Mouse (Mus musculus) kidney, embryonic 15.5 days (tissue): ENCODE measurements around the gene Apon. TPM values are rescaled to one million over a fixed set of nuclear protein-coding genes. Genes with fewer than 3 reads are reported as not detected.
"Not testable (repeated sequence)": the region's sequence is repeated elsewhere in the genome, so short reads cannot be mapped to it uniquely, and the experiment has no call there.

Experiments
- ATAC-seq: fragments of 200-750 bp; cut with Nextera tagmentation; replicated peaks from 2 replicates; pipeline ENCODE4 v1.8.0; 2017; ENCODE audit warnings: moderate TSS enrichment; ENCODE audit not compliant: low FRiP score
- H3K27ac ChIP-seq: fragments of 300-500 bp; sonication (generic); 2 replicates; pipeline ENCODE4 v1.5.1; 2015; ENCODE audit warnings: mild to moderate bottlenecking, inconsistent platforms
- H3K27me3 ChIP-seq: fragments of 300-500 bp; sonication (generic); 2 replicates; pipeline ENCODE4 v1.6.1; 2015; ENCODE audit warnings: inconsistent platforms
- H3K36me3 ChIP-seq: fragments of 300-500 bp; sonication (generic); 2 replicates; pipeline ENCODE4 v1.6.1; 2015; ENCODE audit warnings: inconsistent platforms
- H3K4me1 ChIP-seq: fragments of 300-500 bp; sonication (generic); 2 replicates; pipeline ENCODE4 v1.6.1; 2015; ENCODE audit warnings: inconsistent platforms
- H3K4me2 ChIP-seq: fragments of 300-500 bp; sonication (generic); 2 replicates; pipeline ENCODE4 v1.6.1; 2015; ENCODE audit warnings: moderate library complexity, mild to moderate bottlenecking, inconsistent platforms
- H3K4me3 ChIP-seq: fragments of 300-500 bp; sonication (generic); replicated peaks from 2 replicates; pipeline ENCODE4 v1.5.1; 2015; ENCODE audit warnings: mild to moderate bottlenecking, inconsistent platforms
- H3K9ac ChIP-seq: fragments of 300-500 bp; sonication (generic); 2 replicates; pipeline ENCODE4 v1.6.1; 2015; ENCODE audit warnings: mild to moderate bottlenecking, inconsistent platforms
- H3K9me3 ChIP-seq: fragments of 300-500 bp; sonication (generic); replicated peaks from 2 replicates; pipeline ENCODE4 v1.6.1; 2016; ENCODE audit warnings: inconsistent platforms
- WGBS: fragments of 180-500 bp; shearing (Covaris S2); methylation state at CpG from one replicate; pipeline ENCODE4 v1.1.7; 2015; ENCODE audit warnings: mixed read lengths; 5-methylcytosine and 5-hydroxymethylcytosine counted together
- polyA plus RNA-seq: library from polyadenylated mRNA; unstranded; fragments of >200 nt; fragmentation: Nextera tagmentation; extraction: Ambion mirVana; gene quantifications from 2 replicates; pipeline ENCODE4 v1.2.1, GENCODE M21; 2015

Gene Apon
- polyA plus RNA-seq: 0.40 and 0.45 TPM in 2 replicates

DNA sequence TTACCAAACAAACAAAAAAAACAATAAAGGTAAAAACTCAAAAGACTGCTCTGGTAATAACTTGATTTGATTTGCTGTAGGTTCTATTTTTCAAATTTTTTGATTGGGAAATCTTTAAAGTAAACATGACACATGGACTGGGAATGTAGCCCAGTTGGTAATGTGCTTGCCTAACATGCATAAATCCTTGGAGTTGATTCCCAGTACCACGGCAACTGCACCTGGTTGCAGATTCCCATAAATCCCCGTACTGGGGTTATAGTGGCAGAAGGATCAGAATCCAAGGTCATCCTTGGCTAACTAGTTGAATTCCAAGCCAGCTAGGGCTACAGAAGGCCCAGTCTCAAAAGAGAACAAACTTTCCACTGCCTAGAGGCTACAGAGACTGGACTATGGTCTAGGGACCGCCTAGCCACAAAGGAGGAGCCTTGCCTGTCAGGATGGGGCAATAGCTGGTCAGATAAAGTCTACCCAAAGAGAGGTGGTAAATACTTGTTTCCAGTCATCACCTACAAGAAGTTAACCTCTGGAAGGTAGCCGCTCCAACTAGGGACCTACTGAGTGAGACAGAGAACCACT lies at the start of gene Apon:
Apon (plus strand) TSS at position 420 of the 579 bp plus-strand sequence.
- Histone ChIP-seq H3K9ac (no peak within 1 kb of the TSS), H3K4me1 (no peaks in the 10 kb centered on the region), H3K27ac (no peak within 1 kb of the TSS), H3K36me3 (peaks cover 47% of the 10 kb centered on the region), H3K4me3 (no peak within 1 kb of the TSS), H3K9me3 (no peaks in the 10 kb centered on the region), H3K4me2 (no peak within 1 kb of the TSS), H3K27me3 (no peaks in the 10 kb centered on the region)
- no peak for ATAC-seq
- WGBS: 80% methylated on average over 4 of the region's 4 CpGs

DNA sequence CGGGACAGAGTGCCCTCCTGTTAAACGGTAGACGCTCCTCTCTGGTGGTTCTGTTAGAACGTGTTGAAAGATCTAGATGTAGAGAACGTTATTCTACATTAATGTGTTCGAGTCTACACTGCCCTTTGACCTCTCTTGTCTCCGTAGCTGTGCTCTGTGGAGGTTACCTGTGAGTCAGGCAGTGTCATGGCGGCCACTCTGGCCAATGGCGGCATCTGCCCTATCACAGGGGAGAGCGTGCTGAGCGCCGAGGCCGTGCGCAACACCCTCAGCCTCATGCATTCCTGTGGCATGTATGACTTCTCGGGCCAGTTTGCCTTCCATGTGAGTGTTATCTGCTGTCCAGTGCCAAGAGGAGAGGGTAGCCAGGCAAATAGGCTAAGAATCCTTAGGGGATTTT lies 49.0 kb upstream of the Apon start:
- no peak overlapping the region for H3K9ac ChIP-seq
- H3K27ac ChIP-seq: no peak overlapping the region
- H3K36me3 ChIP-seq: peaks cover 23% of the 10 kb centered on the region
- no peak overlapping the region for H3K4me3 ChIP-seq
- H3K27me3 ChIP-seq: no peaks in the 10 kb centered on the region
- no peaks in the 10 kb centered on the region for H3K9me3 ChIP-seq
- no peak overlapping the region for H3K4me2 ChIP-seq
- WGBS: 90% methylated on average over 15 of the region's 15 CpGs
- no peak for ATAC-seq
- no peaks in the 10 kb centered on the region for H3K4me1 ChIP-seq

DNA sequence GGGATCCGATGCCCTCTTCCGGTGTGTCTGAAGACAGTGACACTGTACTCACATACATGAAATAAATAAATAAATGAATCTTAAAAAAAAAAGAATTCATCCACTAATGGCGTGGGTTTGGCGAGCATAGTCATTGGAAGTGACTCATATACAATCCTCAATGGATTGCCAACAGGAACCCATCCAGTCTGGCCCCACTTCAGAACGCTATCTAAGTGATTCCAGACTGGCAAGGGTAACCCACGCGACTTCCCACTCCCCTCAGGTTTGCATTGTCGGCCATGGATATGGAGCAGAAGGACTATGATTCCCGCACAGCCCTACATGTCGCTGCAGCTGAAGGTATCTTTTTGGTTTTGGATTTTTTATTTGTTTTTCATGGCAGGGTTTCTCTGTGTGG lies 45.6 kb upstream of the Apon start:
- Histone ChIP-seq H3K4me1 (peaks cover 21% of the 10 kb centered on the region), H3K4me2 (no peak overlapping the region), H3K9me3 (no peaks in the 10 kb centered on the region), H3K27ac (no peak overlapping the region), H3K27me3 (peaks cover 1% of the 10 kb centered on the region; the same call in 1 of the 2 replicates), H3K36me3 (peaks cover 29% of the 10 kb centered on the region), H3K4me3 (no peak overlapping the region), H3K9ac (no peak overlapping the region)
- no peak for ATAC-seq
- 95% methylated on average over 10 of the region's 10 CpGs for WGBS

DNA sequence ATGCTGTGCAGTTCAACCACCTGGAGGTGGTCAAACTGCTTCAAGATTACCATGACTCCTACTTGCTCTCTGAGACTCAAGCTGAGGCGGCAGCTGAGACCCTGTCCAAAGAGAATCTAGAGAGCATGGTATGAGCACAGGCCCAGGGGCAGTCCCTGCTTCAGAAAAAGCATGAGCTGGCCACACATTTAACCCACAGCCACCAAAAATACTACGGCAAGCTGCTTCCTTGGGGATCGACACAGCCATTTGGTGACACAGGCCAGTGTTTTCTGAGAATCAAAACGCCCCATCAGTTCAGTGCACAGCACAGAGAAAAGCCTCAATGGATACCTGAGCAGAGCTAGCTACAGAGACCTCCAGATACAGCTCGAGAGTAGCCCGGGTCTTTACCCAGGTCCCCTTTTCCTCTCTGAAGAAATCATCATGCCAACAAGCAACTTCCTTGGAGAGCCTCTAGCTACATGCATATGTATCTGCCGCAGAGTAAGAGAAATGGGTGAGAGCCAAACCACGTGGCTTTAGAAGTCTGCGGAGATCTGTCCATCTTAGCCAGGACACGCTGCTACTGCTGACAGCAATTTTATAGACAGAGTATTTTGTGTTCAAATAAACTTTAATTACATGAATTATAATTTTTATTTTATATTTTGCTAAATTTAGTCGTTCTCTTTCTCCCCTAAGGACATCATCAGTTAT lies 44.4 kb upstream of the Apon start:
- H3K9ac ChIP-seq: no peak overlapping the region
- H3K36me3 ChIP-seq: peaks cover 29% of the 10 kb centered on the region
- no peak overlapping the region for H3K4me2 ChIP-seq
- ATAC-seq: no peak
- H3K27me3 ChIP-seq: peaks cover 9% of the 10 kb centered on the region; the same call in 1 of the 2 replicates
- peaks cover 22% of the 10 kb centered on the region for H3K4me1 ChIP-seq
- no peak overlapping the region for H3K27ac ChIP-seq
- 93% methylated on average over 11 of the region's 11 CpGs for WGBS
- no peak overlapping the region for H3K4me3 ChIP-seq
- H3K9me3 ChIP-seq: no peaks in the 10 kb centered on the region

DNA sequence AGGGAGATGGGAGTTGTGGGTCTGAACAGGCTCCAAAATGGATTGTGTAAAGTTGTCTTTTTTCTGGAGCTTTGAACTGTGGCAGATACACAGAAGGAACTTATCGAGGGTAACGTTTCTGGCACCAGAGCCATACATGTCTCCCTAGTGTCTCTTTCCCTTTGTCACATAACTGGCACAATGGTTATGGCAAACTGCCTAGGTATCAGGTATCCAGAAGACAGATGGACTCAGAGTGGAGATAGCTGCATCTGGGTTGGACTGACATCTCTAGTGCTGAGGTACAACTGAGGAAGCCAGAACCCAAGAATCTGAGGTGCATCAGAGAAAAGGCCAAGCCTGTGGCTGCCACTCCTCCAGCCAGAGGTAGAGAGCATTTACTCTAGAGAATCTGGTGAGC lies 43.8 kb upstream of the Apon start:
- Histone ChIP-seq H3K4me3 (0 out of 2 replicates have a peak overlapping the region, but pooled peaks have one; percentile 4), H3K27me3 (peaks cover 11% of the 10 kb centered on the region; the same call in 1 of the 2 replicates), H3K9ac (no peak overlapping the region), H3K4me2 (peak overlapping the region; percentile 83; the same call in 1 of the 2 replicates), H3K9me3 (no peaks in the 10 kb centered on the region), H3K27ac (no peak overlapping the region), H3K4me1 (peaks cover 22% of the 10 kb centered on the region), H3K36me3 (peaks cover 29% of the 10 kb centered on the region)
- ATAC-seq: no peak
- 87% methylated on average over 2 of the region's 2 CpGs for WGBS

DNA sequence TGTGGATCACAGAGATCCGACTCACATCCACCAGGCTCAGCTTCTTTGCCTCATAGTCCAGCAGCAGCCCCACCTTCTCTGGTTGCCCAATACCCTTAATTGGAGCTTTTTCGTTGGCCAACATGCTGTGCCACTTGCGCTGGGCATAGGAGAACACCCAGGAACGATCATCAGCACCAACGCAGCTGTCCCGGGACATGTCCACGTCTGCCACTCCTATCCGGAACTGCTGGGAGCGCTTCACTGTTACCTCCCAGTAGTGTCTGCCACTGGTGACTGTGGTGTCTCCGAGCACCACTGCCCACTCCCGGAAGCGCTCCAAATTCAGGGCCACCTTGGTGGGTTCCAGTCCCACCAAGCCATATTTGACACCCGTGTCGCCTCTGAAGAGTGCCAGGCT lies 42.9 kb upstream of the Apon start:
- peaks cover 22% of the 10 kb centered on the region for H3K4me1 ChIP-seq
- H3K27ac ChIP-seq: no peak overlapping the region
- H3K36me3 ChIP-seq: peaks cover 28% of the 10 kb centered on the region
- H3K27me3 ChIP-seq: peaks cover 11% of the 10 kb centered on the region; the same call in 1 of the 2 replicates
- H3K4me2 ChIP-seq: peak overlapping the region; percentile 83
- 22% methylated on average over 14 of the region's 14 CpGs for WGBS
- H3K9me3 ChIP-seq: no peaks in the 10 kb centered on the region
- peak; percentile 23; the same call in 1 of the 2 replicates for ATAC-seq
- H3K4me3 ChIP-seq: peak overlapping the region; percentile 73
- peak overlapping the region; percentile 64 for H3K9ac ChIP-seq

DNA sequence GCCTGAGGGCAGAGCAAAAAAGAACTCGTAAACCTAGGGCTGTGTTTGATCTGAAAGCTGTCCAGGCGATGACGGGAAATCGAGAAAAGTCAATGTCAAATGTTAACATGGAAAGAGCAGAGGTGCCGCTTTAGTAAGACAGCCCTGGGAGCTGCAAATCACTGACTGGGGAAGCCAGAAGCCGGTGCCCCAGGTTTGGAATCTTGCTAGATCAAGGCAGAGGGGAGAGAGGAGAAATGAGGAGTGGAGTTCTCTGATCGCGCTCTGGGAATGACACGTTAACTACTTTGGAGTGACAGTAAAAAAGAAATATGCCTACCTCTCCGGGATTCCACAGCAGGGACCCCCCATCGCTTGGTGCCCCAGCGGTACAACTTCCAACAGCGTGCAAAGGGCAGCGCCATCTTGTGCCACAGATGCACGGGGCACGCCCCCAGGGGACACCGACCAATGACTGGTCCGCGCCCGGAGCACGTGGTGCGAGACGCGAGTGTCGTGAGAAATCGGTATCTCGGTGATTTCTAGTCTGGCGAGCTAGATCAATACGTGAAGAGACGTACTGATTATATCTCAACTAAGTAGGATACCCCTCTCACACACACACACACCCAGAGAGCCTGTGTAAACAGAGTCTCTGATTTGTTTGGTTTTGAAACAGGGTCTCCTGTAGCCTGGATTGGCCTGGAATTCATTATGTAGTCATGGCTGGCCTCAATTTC lies 42.3 kb upstream of the Apon start, which contains the start of gene Spryd4:
Spryd4 (minus strand) TSS at position 418 of the 719 bp plus-strand sequence.
- Histone ChIP-seq H3K4me3 (peak within 1 kb of the TSS; percentile 73), H3K9me3 (no peaks in the 10 kb centered on the region), H3K36me3 (peaks cover 22% of the 10 kb centered on the region), H3K4me1 (peaks cover 22% of the 10 kb centered on the region), H3K27ac (peak within 1 kb of the TSS; percentile 72), H3K27me3 (peaks cover 11% of the 10 kb centered on the region; the same call in 1 of the 2 replicates), H3K4me2 (peak within 1 kb of the TSS; percentile 83), H3K9ac (peak within 1 kb of the TSS; percentile 64)
- peak; percentile 91 for ATAC-seq
- WGBS: under 1% methylated on average over 30 of the region's 30 CpGs

DNA sequence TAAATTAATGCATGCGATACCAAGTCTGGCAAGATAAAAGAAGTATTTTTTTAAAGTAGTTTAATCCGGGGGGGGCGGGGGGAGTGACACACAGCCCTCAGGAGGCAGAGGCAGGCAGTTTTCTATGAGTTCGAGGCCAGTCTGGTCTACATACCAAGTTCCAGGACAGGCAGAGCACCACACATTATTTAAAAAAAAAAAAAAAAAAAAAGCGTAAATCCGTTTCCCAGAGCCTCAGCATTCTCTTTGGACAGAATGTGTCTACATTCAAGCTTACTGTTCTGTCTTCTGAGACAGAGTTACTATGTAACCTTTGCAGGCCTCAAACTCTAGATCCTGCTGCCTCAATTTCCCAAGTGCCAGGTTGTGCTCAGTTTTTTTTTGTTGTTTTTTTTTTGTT lies 41.7 kb upstream of the Apon start:
- 53% methylated on average over 6 of the region's 6 CpGs for WGBS
- H3K27ac ChIP-seq: peak overlapping the region; percentile 72
- peaks cover 22% of the 10 kb centered on the region for H3K4me1 ChIP-seq
- ATAC-seq: no peak
- H3K9me3 ChIP-seq: no peaks in the 10 kb centered on the region
- H3K36me3 ChIP-seq: peaks cover 16% of the 10 kb centered on the region
- H3K4me3 ChIP-seq: peak overlapping the region; percentile 73
- peak overlapping the region; percentile 83 for H3K4me2 ChIP-seq
- peak overlapping the region; percentile 64; the same call in 1 of the 2 replicates for H3K9ac ChIP-seq
- peaks cover 11% of the 10 kb centered on the region; the same call in 1 of the 2 replicates for H3K27me3 ChIP-seq

DNA sequence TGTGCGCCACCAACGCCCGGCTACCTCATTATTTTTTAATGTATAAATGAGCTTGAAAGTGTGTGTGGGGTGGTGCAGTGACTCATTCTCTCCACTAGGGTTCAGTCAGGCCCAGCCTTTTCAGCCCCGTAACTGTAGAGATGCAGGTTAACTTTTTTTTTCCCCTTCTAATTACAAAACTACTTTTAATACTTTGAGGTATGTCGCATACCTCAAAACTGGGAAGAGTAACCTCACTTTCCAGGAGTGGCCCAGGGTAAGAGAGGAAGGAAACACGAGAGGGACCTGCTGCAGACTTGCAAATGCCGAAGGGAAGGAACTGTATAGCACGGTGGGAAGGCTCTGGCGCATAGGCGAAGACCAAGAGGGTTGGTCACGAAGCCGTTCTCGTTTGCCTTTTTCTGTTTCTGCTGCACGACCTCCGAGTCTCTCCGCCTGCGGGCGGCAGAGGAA lies 41.0 kb upstream of the Apon start:
- Histone ChIP-seq H3K4me3 (peak overlapping the region; percentile 42), H3K9ac (peak overlapping the region; percentile 50), H3K9me3 (no peaks in the 10 kb centered on the region), H3K27me3 (peaks cover 11% of the 10 kb centered on the region; the same call in 1 of the 2 replicates), H3K4me2 (peak overlapping the region; percentile 81), H3K36me3 (peaks cover 15% of the 10 kb centered on the region), H3K4me1 (peaks cover 22% of the 10 kb centered on the region), H3K27ac (peak overlapping the region; percentile 54; the same call in 1 of the 2 replicates)
- under 1% methylated on average over 18 of the region's 18 CpGs for WGBS
- ATAC-seq: peak; percentile 61

DNA sequence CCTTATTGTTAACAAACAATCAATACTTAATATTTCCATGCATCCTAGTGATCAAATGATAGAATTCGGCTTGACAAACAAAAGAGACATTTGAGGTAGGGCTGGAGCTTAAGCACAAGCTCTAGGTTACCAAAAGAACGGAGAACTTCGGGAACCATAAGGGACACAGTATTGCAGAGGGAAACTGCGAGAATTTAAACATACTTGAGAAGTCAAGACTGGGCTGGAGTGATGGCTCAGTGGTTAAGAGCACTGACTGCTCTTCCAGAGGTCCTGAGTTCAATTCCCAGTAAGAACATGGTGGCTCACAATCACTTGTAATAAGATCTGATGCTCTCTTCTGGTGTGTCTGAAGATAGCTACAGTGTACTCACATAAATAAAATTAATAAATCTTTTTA lies 39.8 kb upstream of the Apon start:
- H3K4me3 ChIP-seq, ATAC-seq, H3K9ac ChIP-seq, H3K9me3 ChIP-seq, H3K27ac ChIP-seq, H3K4me2 ChIP-seq: not testable (repeated sequence)
- Histone ChIP-seq H3K36me3 (peaks cover 14% of the 10 kb centered on the region), H3K27me3 (peaks cover 11% of the 10 kb centered on the region; the same call in 1 of the 2 replicates), H3K4me1 (peaks cover 22% of the 10 kb centered on the region)
- WGBS: 92% methylated on average over 4 of the region's 4 CpGs

DNA sequence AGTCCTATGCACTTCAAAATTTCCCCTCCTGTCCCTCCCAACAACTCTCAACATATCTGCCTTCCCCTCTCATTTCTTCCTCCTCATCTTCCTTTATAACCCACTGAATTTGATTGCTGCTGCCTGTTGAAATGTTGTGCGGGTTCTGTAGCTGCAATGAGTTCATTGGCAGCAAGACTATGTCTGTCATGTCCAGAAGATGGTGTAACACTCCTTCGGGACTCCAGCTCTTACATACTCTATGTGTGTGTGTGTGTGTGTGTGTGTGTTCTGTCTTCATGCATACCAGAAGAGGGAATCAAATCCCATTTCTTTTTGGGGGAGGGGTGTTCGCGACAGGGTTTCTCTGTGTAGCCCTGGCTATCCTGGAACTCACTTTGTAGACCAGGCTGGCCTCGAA lies 38.9 kb upstream of the Apon start:
- 87% methylated on average over 5 of the region's 5 CpGs for WGBS

More for the DNA sequence above, 38.9 kb upstream of the Apon start:
- Histone ChIP-seq H3K4me1 (peaks cover 22% of the 10 kb centered on the region), H3K9ac (no peak overlapping the region), H3K27me3 (peaks cover 11% of the 10 kb centered on the region; the same call in 1 of the 2 replicates), H3K27ac (no peak overlapping the region), H3K4me2 (no peak overlapping the region), H3K4me3 (no peak overlapping the region), H3K36me3 (peaks cover 6% of the 10 kb centered on the region; the same call in 1 of the 2 replicates), H3K9me3 (no peaks in the 10 kb centered on the region)
- no peak for ATAC-seq
